8 mouse cellular contexts compared by ENCODE assay signal in the genomic region with DNA sequence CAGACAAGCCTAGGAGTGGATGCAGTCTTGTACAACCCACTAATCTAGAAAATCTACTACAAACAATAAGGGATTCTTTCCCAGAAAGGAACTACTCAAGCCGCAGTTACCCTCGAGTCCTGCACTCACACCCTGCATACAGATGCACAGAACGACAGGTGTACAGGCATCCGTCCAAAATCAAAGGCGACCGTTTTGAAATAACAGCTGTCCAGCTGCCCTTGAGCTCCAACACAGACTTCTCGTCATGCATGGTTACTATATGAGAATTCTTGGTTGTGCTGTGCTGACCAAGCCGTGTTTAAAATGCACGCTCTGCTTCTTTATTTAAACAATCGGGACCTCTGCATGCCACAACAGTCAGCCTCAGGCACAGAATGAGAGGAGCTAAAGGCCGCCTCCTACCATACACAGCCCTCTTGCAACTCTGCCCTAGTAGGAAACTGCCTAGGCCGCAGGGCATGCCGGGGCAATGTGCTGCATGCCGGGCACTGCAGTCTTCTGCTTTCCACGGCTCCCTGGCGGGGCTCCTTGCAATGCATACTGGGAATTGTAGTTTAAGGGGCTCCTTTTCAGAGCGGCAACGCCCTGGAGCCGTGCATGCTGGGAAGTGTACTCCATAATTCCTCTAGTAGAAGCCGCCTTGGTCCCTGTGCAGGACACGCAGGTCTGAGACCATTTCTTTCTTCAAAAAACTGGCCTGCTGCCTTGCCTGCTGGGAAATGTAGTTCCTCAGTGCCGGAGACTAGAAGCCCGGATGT.
DNase-seq lines count a peak whose midpoint lies in the region; ATAC-seq and TF ChIP-seq lines count a peak whose summit lies in the region.

No protein-coding gene starts in this region.

- peak overlapping the region; percentile 52 for H3K27ac ChIP-seq in intestine, postnatal 0 days (ENCODE audit: low read depth, low read length)
- H3K27ac ChIP-seq in midbrain, embryonic 10.5 days (replicated peaks), result peak overlapping the region; percentile 83

- TF ChIP-seq CTCF in intestine, postnatal 0 days (IDR thresholded peaks at IDR 0.05; ENCODE audit: low read depth), result peak; percentile 34; the same call in 1 of the 2 replicates

- ATAC-seq in granulocyte monocyte progenitor cell, adult 5-6 weeks (replicated peaks; ENCODE audit: poor library complexity, severe bottlenecking), result peak; percentile 100
- peak; percentile 100 for ATAC-seq in intestine, postnatal 0 days

- H3K4me1 ChIP-seq in intestine, postnatal 0 days (replicated peaks; ENCODE audit: control insufficient read depth, insufficient read depth, low read length), result peaks cover 6% of the 10 kb centered on the region; the same call in 1 of the 2 replicates
- H3K4me1 ChIP-seq in midbrain, embryonic 10.5 days, result peaks cover 9% of the 10 kb centered on the region

- peak; percentile 95 for DNase-seq in adrenal gland, postnatal 10 days
- peak; percentile 94 for DNase-seq in embryo, embryonic 9.5 days (ENCODE audit: extremely low spot score)
- DNase-seq in left cerebral cortex, postnatal 36 days (ENCODE audit: low spot score in 2 of 2), result peak; percentile 98
- peak; percentile 94 for DNase-seq in midbrain, embryonic 10.5 days (ENCODE audit: low spot score)
- peak; percentile 99 for DNase-seq in right cerebral cortex, postnatal 36 days (ENCODE audit: low spot score in 2 of 2)
- DNase-seq in urinary bladder, postnatal 4 days (ENCODE audit: low spot score in 2 of 2), result peak; percentile 90 to 94

- 4% methylated on average over 23 of the region's 23 CpGs for WGBS in intestine, postnatal 0 days
- 18% methylated on average over 23 of the region's 23 CpGs for WGBS in midbrain, embryonic 10.5 days

- peak overlapping the region; percentile 66 for H3K4me2 ChIP-seq in intestine, postnatal 0 days (replicated peaks; ENCODE audit: low read depth)

- no peaks in the 10 kb centered on the region for H3K27me3 ChIP-seq in intestine, postnatal 0 days (replicated peaks; ENCODE audit: control insufficient read depth, insufficient read depth, low read length)
- no peaks in the 10 kb centered on the region for H3K27me3 ChIP-seq in midbrain, embryonic 10.5 days (ENCODE audit: low read depth, poor library complexity, severe bottlenecking)

- no peaks in the 10 kb centered on the region for H3K36me3 ChIP-seq in intestine, postnatal 0 days (ENCODE audit: control insufficient read depth, insufficient read depth)
- no peaks in the 10 kb centered on the region for H3K36me3 ChIP-seq in midbrain, embryonic 10.5 days

- intact Hi-C loops in left cerebral cortex, postnatal 36 days (cut with DNase I), result loop anchor here (2.0 kb wide), 1 partner anchor 236 kb away; no protein-coding TSS in a partner anchor

- no peaks in the 10 kb centered on the region for H3K9me3 ChIP-seq in intestine, postnatal 0 days (ENCODE audit: control insufficient read depth)
- no peaks in the 10 kb centered on the region for H3K9me3 ChIP-seq in midbrain, embryonic 10.5 days (replicated peaks)

- peak overlapping the region; percentile 40 for H3K4me3 ChIP-seq in intestine, postnatal 0 days (ENCODE audit: low read depth, low read length)
- H3K4me3 ChIP-seq in midbrain, embryonic 10.5 days, result peak overlapping the region; percentile 45

- H3K9ac ChIP-seq in intestine, postnatal 0 days (ENCODE audit: low read depth, low read length), result peak overlapping the region; percentile 37; the same call in 1 of the 2 replicates

Comparison
In these comparisons a context has a peak if more than half of its experiments do, and no peak if none do; other contexts are left out.
1. Peak in every context shown above with its lines: DNase-seq, ATAC-seq, H3K4me3 ChIP-seq and H3K27ac ChIP-seq.